Mouse (Mus musculus) 416B (cell line): ENCODE measurements around the gene Sclt1.
A peak's percentile ranks its signal among the peaks of the same experiment; 100 is the strongest.
"Not testable (repeated sequence)": the region's sequence is repeated elsewhere in the genome, so short reads cannot be mapped to it uniquely, and the experiment has no call there.

Experiments used
- DNase-seq: peaks from one replicate; pipeline ENCODE4 v3.0.0; 2011; ENCODE audit warnings: low read depth

The Sclt1 gene

GRCm38 (mm10) chr3:41742278-41742934, at the start of gene Sclt1, which contains the start of gene D3Ertd751e:
TSS of gene Sclt1 (minus strand) at chr3:41742514.
TSS of gene D3Ertd751e (plus strand) at chr3:41742611.
- peak; percentile 94 for DNase-seq

- DNase-seq = no peak
Observed at GRCm38 (mm10) chr3:41762091-41762490, 19.8 kb upstream of the Sclt1 start.

- peak; percentile 74 for DNase-seq
Observed at GRCm38 (mm10) chr3:41754556-41754955, 12.2 kb upstream of the Sclt1 start.

- peak; percentile 72 for DNase-seq
Observed at GRCm38 (mm10) chr3:41743436-41743835, 1.1 kb upstream of the Sclt1 start.

GRCm38 (mm10) chr3:41741601-41742277, 575 bp downstream of the Sclt1 start:
- peak; percentile 60 for DNase-seq

- DNase-seq = no peak
Observed at GRCm38 (mm10) chr3:41695681-41696080, 46.6 kb downstream of the Sclt1 start.

- DNase-seq = no peak
Observed at GRCm38 (mm10) chr3:41692440-41693142, 49.7 kb downstream of the Sclt1 start.

- DNase-seq = not testable (repeated sequence)
Observed at GRCm38 (mm10) chr3:41690114-41690640, 52.1 kb downstream of the Sclt1 start.

- peak; percentile 48 for DNase-seq
Observed at GRCm38 (mm10) chr3:41686396-41686795, 55.9 kb downstream of the Sclt1 start.

- no peak for DNase-seq
Observed at GRCm38 (mm10) chr3:41682084-41682483, 60.2 kb downstream of the Sclt1 start.

GRCm38 (mm10) chr3:41676648-41677047, 65.7 kb downstream of the Sclt1 start:
- no peak for DNase-seq

GRCm38 (mm10) chr3:41674778-41675177, 67.5 kb downstream of the Sclt1 start:
- peak; percentile 61 for DNase-seq

GRCm38 (mm10) chr3:41655642-41656041, 86.7 kb downstream of the Sclt1 start:
- DNase-seq = peak; percentile 8

- no peak for DNase-seq
Observed at GRCm38 (mm10) chr3:41620971-41621370, 121.3 kb downstream of the Sclt1 start.

- DNase-seq = no peak
Observed at GRCm38 (mm10) chr3:41618488-41618887, 123.8 kb downstream of the Sclt1 start.

GRCm38 (mm10) chr3:41618036-41618435, 124.3 kb downstream of the Sclt1 start:
- no peak for DNase-seq

- DNase-seq = no peak
Observed at GRCm38 (mm10) chr3:41614230-41614985, 127.9 kb downstream of the Sclt1 start.

GRCm38 (mm10) chr3:41613706-41614105, 128.6 kb downstream of the Sclt1 start:
- DNase-seq = no peak

GRCm38 (mm10) chr3:41612211-41612610, 130.1 kb downstream of the Sclt1 start:
- DNase-seq = peak; percentile 42

GRCm38 (mm10) chr3:41609071-41609470, 133.2 kb downstream of the Sclt1 start:
- no peak for DNase-seq

- no peak for DNase-seq
Observed at GRCm38 (mm10) chr3:41607467-41607866, 134.8 kb downstream of the Sclt1 start.

GRCm38 (mm10) chr3:41607050-41607449, 135.3 kb downstream of the Sclt1 start:
- no peak for DNase-seq
